Mouse (Mus musculus): ENCODE results near the gene Prickle2. TPM values are rescaled to one million over a fixed set of nuclear protein-coding genes. Genes with fewer than 3 reads are reported as not detected.

Prickle2 gene
- polyA plus RNA-seq, 1 experiment from 2014 or later = 9.1 TPM

DNA sequence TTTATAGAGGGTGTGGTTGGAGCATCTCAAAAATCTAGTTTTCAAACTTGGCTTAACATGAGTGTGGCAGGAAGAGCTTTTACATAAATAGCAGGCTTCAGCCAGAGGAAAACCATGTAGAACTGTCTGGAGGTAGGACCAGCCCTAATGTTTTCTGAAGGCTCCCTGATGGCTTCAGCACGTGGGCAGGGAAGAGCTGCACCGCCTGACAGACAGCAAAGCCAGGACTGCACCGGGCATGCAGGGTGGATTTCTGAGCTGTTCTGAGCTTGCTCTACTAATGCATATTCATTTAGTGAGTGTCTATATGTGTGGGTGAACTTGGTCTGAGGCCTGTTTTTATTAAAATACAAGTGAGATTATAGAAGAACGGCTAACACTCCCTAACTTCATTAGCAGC lies 136.7 kb downstream of the Prickle2 start:
- peaks cover 9% of the 10 kb centered on the region for H3K4me1 ChIP-seq
- H3K9ac ChIP-seq (replicated peaks) = no peak overlapping the region
- no peaks in the 10 kb centered on the region for H3K27me3 ChIP-seq
- no peak for ATAC-seq (replicated peaks)
- no peak overlapping the region for H3K4me2 ChIP-seq (replicated peaks)
- 36% methylated on average over 4 of the region's 4 CpGs for WGBS
- H3K36me3 ChIP-seq = no peaks in the 10 kb centered on the region
- H3K27ac ChIP-seq (replicated peaks) = no peak overlapping the region
- no peak overlapping the region for H3K4me3 ChIP-seq
- H3K9me3 ChIP-seq = no peaks in the 10 kb centered on the region

DNA sequence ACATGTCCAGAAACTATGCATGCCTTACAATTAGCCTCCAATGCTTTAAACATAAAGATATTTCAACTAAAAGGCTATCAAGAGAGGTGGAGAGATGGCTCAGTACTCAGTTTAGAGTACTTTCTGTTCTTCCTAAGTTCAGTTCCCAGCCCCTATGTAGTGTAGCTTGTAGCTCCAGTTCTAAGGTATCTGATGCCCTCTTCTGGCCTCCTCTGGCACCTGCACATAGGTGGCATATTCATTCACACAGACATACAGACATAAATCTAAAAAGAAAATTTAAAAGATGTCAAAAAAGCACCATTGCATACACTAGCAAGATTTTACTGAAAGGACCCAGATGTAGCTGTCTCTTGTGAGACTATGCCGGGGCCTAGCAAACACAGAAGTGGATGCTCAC lies 146.7 kb downstream of the Prickle2 start:
- H3K9ac ChIP-seq (replicated peaks) = no peak overlapping the region
- no peaks in the 10 kb centered on the region for H3K4me1 ChIP-seq
- WGBS = 92% methylated on average over 1 of the region's 1 CpGs
- no peaks in the 10 kb centered on the region for H3K9me3 ChIP-seq
- no peaks in the 10 kb centered on the region for H3K36me3 ChIP-seq
- H3K4me2 ChIP-seq (replicated peaks) = no peak overlapping the region
- no peak for ATAC-seq (replicated peaks)
- H3K27me3 ChIP-seq = no peaks in the 10 kb centered on the region
- no peak overlapping the region for H3K27ac ChIP-seq (replicated peaks)
- H3K4me3 ChIP-seq = no peak overlapping the region

DNA sequence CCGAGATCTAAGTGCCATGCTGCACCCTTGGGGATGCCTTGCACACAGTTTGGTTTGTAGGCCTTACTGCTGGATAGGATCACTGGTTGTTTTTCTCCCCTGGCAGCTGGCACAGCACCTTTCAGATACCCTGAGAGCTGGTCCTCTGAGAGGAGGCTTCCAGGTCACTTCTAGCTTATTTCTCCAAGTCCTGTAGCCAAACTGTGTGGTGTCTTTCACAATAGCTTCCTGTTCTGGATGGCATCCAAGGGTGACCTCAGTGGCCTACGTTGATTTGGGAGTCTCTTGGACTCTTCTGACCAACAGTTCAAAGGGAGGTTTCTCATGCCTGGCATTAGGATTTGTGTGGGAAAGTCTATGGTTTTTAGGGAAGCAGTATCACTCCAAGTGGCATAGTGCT lies 150.3 kb downstream of the Prickle2 start:
- Histone ChIP-seq H3K9me3 (no peaks in the 10 kb centered on the region), H3K9ac (replicated peaks) (no peak overlapping the region), H3K36me3 (no peaks in the 10 kb centered on the region), H3K4me3 (no peak overlapping the region), H3K27ac (replicated peaks) (no peak overlapping the region), H3K27me3 (no peaks in the 10 kb centered on the region), H3K4me1 (no peaks in the 10 kb centered on the region), H3K4me2 (replicated peaks) (no peak overlapping the region)
- ATAC-seq (replicated peaks) = no peak
- 61% methylated on average over 2 of the region's 2 CpGs for WGBS

DNA sequence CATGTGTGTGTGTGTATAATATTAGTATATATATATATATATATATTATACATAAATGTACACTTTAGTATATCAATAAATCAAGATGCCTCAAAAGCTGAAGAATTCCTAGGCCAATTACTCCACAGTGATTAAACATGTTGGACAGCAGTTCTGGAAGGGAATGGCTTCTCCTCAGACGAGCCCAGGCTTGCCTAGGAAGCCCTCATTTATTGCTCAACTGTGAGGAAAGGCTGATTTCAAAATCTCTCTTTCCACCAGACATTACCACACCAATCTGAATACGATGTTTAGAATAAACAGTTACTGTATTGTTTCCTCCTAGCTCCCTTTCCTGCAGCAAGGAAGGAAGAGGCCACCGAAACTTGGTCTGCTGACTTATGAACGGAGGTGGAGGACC lies 152.9 kb downstream of the Prickle2 start:
- 88% methylated on average over 4 of the region's 4 CpGs for WGBS
- no peak for ATAC-seq (replicated peaks)
- H3K9ac ChIP-seq (replicated peaks) = no peak overlapping the region
- H3K4me2 ChIP-seq (replicated peaks) = no peak overlapping the region
- no peak overlapping the region for H3K27ac ChIP-seq (replicated peaks)
- H3K9me3 ChIP-seq = no peaks in the 10 kb centered on the region
- no peak overlapping the region for H3K4me3 ChIP-seq
- H3K4me1 ChIP-seq = no peaks in the 10 kb centered on the region
- no peaks in the 10 kb centered on the region for H3K27me3 ChIP-seq
- H3K36me3 ChIP-seq = no peaks in the 10 kb centered on the region

DNA sequence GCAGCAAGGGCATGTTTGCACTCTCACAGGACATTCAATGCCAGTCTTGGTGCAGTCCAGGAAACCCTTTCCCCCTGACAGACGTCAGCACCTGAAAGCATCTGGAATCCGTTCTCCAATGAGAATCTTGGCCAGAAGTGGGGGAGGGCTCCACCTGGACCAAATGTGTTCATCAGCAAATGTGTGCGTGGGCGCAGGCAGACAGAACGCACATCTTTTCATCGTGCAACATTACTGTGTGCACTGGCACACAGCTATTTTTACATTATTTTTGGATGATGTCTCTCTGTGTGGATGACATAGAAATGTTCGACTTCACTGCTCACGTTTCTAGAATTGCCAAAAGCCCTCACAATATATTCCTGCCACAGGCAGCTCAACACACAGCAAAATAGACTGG lies 156.7 kb downstream of the Prickle2 start:
- H3K27me3 ChIP-seq = no peaks in the 10 kb centered on the region
- no peak overlapping the region for H3K4me2 ChIP-seq (replicated peaks)
- H3K9me3 ChIP-seq = no peaks in the 10 kb centered on the region
- ATAC-seq (replicated peaks) = no peak
- no peak overlapping the region for H3K4me3 ChIP-seq
- no peak overlapping the region for H3K9ac ChIP-seq (replicated peaks)
- no peaks in the 10 kb centered on the region for H3K4me1 ChIP-seq
- no peak overlapping the region for H3K27ac ChIP-seq (replicated peaks)
- H3K36me3 ChIP-seq = no peaks in the 10 kb centered on the region
- WGBS = 81% methylated on average over 8 of the region's 8 CpGs

DNA sequence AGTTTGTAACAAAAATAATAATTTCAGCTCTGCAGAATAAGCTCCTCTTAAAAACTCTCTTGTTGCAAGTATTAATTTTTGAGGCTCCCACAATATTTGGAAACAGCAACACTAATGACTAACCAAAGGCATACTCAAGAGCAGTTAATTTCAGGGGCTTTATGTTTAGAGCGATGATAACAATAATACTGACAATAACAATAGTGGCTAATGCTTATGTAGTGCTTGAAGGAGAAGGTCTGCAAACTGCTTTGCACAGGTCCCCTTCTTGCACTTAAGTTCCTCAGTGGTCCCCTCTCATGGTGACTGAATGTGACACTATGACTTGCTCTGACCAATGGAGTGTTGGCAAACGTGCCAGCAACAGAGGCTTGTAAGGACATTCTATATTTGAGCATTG lies 160.8 kb downstream of the Prickle2 start:
- ATAC-seq (replicated peaks) = no peak
- H3K9me3 ChIP-seq = no peaks in the 10 kb centered on the region
- no peak overlapping the region for H3K4me3 ChIP-seq
- no peaks in the 10 kb centered on the region for H3K4me1 ChIP-seq
- no peak overlapping the region for H3K27ac ChIP-seq (replicated peaks)
- WGBS = 84% methylated on average over 2 of the region's 2 CpGs
- no peaks in the 10 kb centered on the region for H3K36me3 ChIP-seq
- no peak overlapping the region for H3K9ac ChIP-seq (replicated peaks)
- no peak overlapping the region for H3K4me2 ChIP-seq (replicated peaks)
- H3K27me3 ChIP-seq = no peaks in the 10 kb centered on the region

DNA sequence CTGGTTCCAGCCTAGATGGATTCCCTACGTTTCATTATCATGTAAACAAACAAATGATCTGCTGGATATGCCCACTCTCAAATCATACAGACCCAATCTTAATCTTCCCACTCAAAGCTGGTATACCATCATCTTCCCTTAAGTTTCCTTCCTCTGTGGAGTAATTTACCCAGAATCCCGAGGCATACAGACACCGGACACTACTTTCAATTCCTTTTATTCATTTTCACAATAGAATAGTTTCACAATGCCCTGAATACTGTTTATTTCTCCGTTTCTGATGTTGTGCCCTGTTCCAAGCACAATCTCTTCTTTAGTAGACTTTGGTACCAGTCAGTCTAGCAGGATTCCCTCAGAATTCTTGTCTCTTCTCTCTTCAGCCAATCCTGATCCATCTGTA lies 162.1 kb downstream of the Prickle2 start:
- Histone ChIP-seq H3K9ac (replicated peaks) (no peak overlapping the region), H3K4me2 (replicated peaks) (no peak overlapping the region), H3K27me3 (no peaks in the 10 kb centered on the region), H3K9me3 (no peaks in the 10 kb centered on the region), H3K27ac (replicated peaks) (no peak overlapping the region), H3K4me3 (no peak overlapping the region), H3K36me3 (no peaks in the 10 kb centered on the region), H3K4me1 (no peaks in the 10 kb centered on the region)
- 77% methylated on average over 4 of the region's 4 CpGs for WGBS
- no peak for ATAC-seq (replicated peaks)

- no peaks in the 10 kb centered on the region for H3K36me3 ChIP-seq
- 72% methylated on average over 5 of the region's 5 CpGs for WGBS
- no peak for ATAC-seq (replicated peaks)
Observed at GRCm38 (mm10) chr6:92542402-92543101, 163.4 kb downstream of the Prickle2 start.

GRCm38 (mm10) chr6:92534226-92535031 lies 171.5 kb downstream of the Prickle2 start:
- Histone ChIP-seq H3K4me3 (peak overlapping the region; percentile 19), H3K27me3 (no peaks in the 10 kb centered on the region), H3K9me3 (no peaks in the 10 kb centered on the region), H3K9ac (replicated peaks) (peak overlapping the region; percentile 11; the same call in 1 of the 2 replicates), H3K4me2 (replicated peaks) (peak overlapping the region; percentile 31), H3K4me1 (peaks cover 12% of the 10 kb centered on the region), H3K27ac (replicated peaks) (no peak overlapping the region), H3K36me3 (no peaks in the 10 kb centered on the region)
- ATAC-seq (replicated peaks) = peak; percentile 53; the same call in 1 of the 2 replicates
- 9% methylated on average over 11 of the region's 11 CpGs for WGBS

More at GRCm38 (mm10) chr6:92542402-92543101, 163.4 kb downstream of the Prickle2 start:
- Histone ChIP-seq H3K4me3 (no peak overlapping the region), H3K9ac (replicated peaks) (no peak overlapping the region), H3K4me2 (replicated peaks) (no peak overlapping the region), H3K4me1 (no peaks in the 10 kb centered on the region), H3K9me3 (no peaks in the 10 kb centered on the region), H3K27me3 (no peaks in the 10 kb centered on the region), H3K27ac (replicated peaks) (no peak overlapping the region)

DNA sequence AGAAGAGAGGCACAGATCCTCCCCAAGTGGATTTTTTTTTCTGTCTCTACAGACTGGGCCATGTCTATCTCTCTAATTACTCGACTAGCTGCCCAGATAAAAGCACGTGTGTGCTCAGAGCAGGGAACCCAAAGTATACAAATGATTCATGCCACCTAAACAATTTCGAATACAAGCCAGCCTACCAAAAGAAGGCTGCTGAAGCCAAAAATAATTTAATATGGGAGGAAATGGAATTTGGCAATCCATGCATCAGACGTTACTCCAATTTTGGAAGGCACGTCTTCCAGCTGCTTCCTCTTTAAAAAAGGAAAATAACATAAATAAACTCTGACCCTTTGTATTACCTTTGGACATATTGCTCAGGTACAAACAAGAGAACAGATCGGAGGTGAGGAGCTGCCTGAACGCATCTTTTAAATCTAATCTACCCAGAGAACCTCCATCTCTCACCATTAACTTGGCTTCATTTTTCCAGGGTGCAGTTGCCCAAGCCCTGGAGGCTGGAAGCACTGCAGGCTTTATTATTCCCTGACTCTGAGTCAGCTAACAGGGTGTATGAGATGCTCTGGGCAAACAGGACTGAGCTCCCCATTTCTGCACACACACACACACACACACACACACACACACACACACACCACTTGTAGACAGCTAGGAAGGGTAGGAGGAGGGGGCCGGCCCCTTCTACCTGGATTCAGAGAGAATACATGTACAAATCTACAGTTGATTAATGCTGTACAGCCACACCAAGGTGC lies 172.5 kb downstream of the Prickle2 start:
- peaks cover 12% of the 10 kb centered on the region for H3K4me1 ChIP-seq
- no peak overlapping the region for H3K27ac ChIP-seq (replicated peaks)
- H3K4me2 ChIP-seq (replicated peaks) = no peak overlapping the region
- no peak for ATAC-seq (replicated peaks)
- 77% methylated on average over 8 of the region's 8 CpGs for WGBS
- H3K9ac ChIP-seq (replicated peaks) = no peak overlapping the region
- H3K9me3 ChIP-seq = no peaks in the 10 kb centered on the region
- H3K27me3 ChIP-seq = no peaks in the 10 kb centered on the region
- H3K36me3 ChIP-seq = no peaks in the 10 kb centered on the region
- H3K4me3 ChIP-seq = no peak overlapping the region

DNA sequence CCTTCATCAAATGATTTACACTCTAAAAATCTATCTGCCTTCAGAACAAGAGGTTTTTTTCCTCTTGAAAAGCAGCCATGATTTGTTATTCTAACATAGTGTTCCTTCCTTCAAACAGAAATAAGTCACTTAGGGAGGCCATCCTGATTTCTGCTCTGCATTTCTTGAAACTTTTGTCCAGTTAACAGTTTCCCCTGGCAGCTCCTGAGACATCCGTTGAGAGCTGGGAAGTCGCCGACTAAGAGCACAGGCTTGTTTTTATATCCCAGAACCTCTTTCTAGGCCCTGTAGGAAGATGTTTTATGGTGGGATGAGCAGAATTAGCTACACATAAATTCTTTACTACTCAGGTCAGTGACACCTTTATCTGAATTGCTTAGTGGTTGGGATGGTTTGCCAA lies 173.1 kb downstream of the Prickle2 start:
- 76% methylated on average over 3 of the region's 3 CpGs for WGBS
- Histone ChIP-seq H3K4me3 (no peak overlapping the region), H3K27me3 (no peaks in the 10 kb centered on the region), H3K4me2 (replicated peaks) (no peak overlapping the region), H3K9ac (replicated peaks) (no peak overlapping the region), H3K36me3 (no peaks in the 10 kb centered on the region), H3K27ac (replicated peaks) (no peak overlapping the region), H3K9me3 (no peaks in the 10 kb centered on the region), H3K4me1 (peaks cover 12% of the 10 kb centered on the region)
- ATAC-seq (replicated peaks) = no peak

DNA sequence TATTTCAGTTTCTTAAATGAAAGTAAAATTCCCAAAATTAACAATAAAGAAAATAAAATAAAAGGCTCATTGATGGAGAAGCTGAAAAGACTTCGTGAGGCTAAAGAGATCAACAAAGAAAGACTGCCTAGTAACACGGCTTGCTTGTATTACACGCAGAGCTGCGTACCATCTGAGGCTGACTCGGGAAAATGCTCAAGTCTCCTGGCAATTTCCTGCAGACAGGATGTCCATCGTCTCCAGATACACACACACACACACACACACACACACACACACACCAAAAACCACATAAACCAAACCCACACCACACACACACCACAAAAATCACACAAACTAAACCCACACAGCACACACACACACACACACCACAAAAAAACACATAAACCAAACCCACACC lies 173.6 kb downstream of the Prickle2 start:
- Histone ChIP-seq H3K27me3 (no peaks in the 10 kb centered on the region), H3K9ac (replicated peaks) (no peak overlapping the region), H3K36me3 (no peaks in the 10 kb centered on the region), H3K4me1 (peaks cover 12% of the 10 kb centered on the region), H3K27ac (replicated peaks) (no peak overlapping the region), H3K4me2 (replicated peaks) (no peak overlapping the region), H3K4me3 (no peak overlapping the region), H3K9me3 (no peaks in the 10 kb centered on the region)
- WGBS = 71% methylated on average over 6 of the region's 6 CpGs
- no peak for ATAC-seq (replicated peaks)

Measured in forebrain, embryonic 15.5 days (tissue).